Mouse (Mus musculus) C2C12 (cell line): ENCODE data around the gene Abhd10.

ENCODE experiments used
- MAX ChIP-seq: IDR thresholded peaks from one replicate; pipeline ENCODE4 v1.6.1; 2011; ENCODE audit warnings: mild to moderate bottlenecking, control low read depth
- MYOG ChIP-seq: IDR thresholded peaks from one replicate; pipeline ENCODE4 v1.6.1; 2011; ENCODE audit not compliant: control insufficient read depth, insufficient read length; ENCODE audit errors: extremely low read depth
- USF1 ChIP-seq: IDR thresholded peaks from one replicate; pipeline ENCODE4 v1.6.1; 2011; ENCODE audit warnings: low read depth, mild to moderate bottlenecking, control low read depth, moderate library complexity

DNA sequence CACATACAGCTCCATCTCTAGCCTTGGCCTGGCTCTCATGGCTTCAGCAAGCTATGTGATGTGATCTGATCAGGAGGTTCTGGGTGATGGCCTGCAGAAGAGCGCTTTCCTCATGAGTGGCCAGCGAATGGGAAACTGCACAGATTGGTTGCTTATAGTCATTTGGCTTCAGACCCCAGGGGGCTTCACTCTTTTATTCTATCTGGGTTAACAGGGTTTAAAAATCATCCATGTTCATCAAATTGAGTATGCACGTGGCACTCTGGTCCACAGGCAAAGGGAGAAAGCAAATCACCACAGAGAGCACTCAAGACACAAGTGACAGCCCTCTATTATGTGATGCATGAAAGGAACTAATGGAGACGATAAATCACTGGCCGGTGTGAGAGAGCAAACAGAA is 29.5 kb downstream of the Abhd10 start:
- TF ChIP-seq MYOG (no peak), USF1 (no peak), MAX (no peak)
